Mouse (Mus musculus) adrenal gland, postnatal 36 days (tissue): ENCODE data around the gene Abi3bp. TPM values are rescaled to one million over a fixed set of nuclear protein-coding genes. Genes with fewer than 3 reads are reported as not detected.

Experiments
- DNase-seq, 2 experiments: peaks; one replicate each; pipeline ENCODE4 v3.0.0; 2021; ENCODE audit warnings: mixed read lengths in 1 of 2
- long read RNA-seq, 2 experiments: library from polyadenylated mRNA; stranded (forward); transcript quantifications; one replicate each; pipeline ENCODE4 v2.0.0; 2021; ENCODE audit warnings: borderline sequencing depth in 2 of 2
- total RNA-seq, 2 experiments: library from RNA; stranded (reverse); gene quantifications; 2 replicates each; pipeline ENCODE4 v1.2.3; 2021

The Abi3bp gene
- 1 to 10 TPM; 6.6 to 8.9 TPM for total RNA-seq
- long read RNA-seq, experiment 1, partial matches to known transcripts = 0 of 1 reads
- long read RNA-seq, experiment 1, other reads (novel, unspliced or antisense) = 1 of 1 reads
- long read RNA-seq, experiment 2, partial matches to known transcripts = 0 of 1 reads
- long read RNA-seq, experiment 2, other reads (novel, unspliced or antisense) = 1 of 1 reads

- peak; percentile 52 to 60 for DNase-seq
Measured at GRCm38 (mm10) chr16:56477677-56478574, at the start of gene Abi3bp. Gene Abi3bp (plus strand): TSS chr16:56477878.

- no peak for DNase-seq
Measured at GRCm38 (mm10) chr16:56435293-56436185, 42.1 kb upstream of the Abi3bp start.

GRCm38 (mm10) chr16:56440243-56440642 lies 37.4 kb upstream of the Abi3bp start:
- DNase-seq = no peak

DNA sequence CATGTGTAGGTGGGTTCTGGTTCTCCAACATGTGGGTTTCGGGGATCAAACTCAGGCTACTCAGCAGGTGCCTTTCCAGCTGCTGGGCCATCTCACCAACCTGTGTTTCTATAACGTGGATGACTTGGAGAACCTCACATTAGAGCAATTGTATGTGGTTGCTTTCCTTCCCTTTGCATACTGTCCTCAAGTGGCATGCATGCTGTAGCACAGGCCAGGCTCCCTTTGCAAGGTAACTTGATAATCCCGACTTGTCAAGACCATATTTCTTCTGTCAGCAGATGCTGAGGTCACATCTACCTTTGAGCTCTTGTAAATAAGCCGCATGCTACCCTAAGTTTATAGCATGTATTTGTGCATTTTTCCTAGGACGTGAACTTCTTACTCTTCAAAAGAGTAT lies 36.6 kb upstream of the Abi3bp start:
- DNase-seq = no peak

DNA sequence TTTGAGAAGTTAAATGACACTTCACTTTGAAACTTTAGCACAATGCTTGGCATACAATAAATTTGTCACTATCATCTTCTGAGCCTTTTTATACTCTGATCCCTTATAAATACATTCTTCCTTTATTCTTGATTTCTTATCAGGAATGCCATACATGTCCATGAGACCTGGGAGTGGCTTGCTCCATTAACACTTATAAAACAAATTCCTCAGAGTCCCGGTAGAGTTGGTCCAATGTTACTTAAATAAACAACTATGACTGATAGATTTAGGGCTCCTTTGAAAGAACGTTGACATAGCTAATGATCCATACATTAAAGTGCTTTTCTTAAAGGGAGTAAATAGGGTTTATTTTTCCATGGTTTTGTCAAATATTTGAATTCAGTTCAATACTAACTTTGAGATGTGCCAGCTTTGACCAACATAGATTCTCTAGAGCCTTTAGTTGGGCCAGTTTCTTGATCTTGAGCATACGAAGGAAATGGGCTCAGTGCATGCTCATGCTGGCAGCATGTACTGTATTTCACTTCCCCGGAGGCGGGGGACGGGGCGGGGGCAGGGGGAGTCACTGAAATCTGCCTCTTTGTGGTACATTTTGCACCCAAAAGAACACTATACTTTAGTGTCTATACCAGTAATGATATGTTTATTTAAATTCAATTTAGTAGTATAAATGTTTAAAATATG lies 35.9 kb upstream of the Abi3bp start:
- DNase-seq = no peak

- no peak for DNase-seq
Measured at GRCm38 (mm10) chr16:56451482-56451881, 26.2 kb upstream of the Abi3bp start.

GRCm38 (mm10) chr16:56451923-56452322 lies 25.8 kb upstream of the Abi3bp start:
- no peak for DNase-seq

DNA sequence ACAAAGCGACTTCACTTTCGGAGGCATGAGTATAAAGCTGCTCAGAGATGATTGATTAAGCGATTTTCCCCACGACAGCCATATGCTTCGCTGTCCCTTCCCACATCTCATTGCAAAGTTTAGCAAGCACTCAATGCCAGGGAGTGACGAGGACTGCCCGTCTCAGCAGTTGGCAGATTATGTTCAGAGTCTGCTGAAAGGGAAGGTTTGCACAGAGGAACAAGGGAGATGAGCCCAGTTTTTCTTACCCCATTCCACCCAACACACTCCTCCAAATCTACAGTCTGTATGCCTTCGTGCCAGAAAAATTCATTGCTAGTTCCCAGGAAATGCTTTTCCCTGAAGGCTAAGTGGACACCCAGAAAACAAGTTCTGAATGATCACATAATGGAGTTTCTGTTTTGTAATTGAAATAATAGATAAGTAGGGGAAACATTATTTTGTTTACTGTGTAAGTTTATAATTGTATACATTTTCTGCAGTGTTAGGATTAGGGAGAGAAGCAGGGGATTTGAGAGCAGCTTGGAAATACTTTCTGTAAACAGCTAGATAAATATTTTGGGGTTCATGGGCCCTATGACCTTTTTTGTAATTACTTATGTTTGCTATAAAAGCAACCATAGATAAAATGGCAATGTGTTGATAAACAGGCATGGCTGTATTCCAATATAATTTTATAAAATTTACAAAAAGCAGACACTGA lies 19.5 kb upstream of the Abi3bp start:
- no peak for DNase-seq

DNA sequence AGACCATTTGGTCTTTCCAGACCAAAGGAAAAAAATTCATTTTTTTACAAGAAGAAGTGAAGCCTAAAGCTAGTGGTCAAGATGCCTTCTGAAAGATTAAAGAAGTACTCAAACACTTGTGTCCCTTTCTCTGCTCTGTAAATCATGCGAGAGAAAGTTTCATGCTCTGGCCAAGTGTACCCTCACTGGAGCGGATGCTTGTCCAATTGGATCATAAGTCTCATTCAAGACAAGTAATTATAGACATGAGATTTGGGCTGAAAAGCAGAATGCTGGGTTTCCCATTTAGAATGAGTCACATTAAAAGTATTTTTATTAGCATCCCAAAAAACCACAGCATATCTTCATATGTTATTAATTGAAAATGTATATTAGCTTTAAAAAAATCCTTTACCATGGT lies 4.5 kb upstream of the Abi3bp start:
- DNase-seq = no peak

DNA sequence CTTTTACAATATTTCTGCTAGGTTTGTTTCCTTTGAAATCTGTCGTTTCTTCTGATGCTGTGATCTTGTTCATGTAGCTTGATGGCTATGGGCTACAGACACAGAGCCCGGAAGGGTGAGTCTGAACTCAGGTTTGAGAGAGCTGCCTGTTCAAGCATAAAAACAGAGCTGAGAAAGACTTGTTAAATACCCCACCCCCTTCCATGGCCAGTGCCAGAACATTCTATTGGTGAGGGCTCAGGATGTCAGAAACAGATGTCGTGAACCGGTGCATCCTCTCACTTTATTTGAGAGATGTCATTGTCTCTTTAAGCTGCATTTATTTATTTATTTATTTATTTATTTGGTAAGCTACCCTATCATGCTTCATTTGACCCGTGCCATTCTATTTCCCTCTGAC lies 2.0 kb upstream of the Abi3bp start:
- no peak for DNase-seq

DNA sequence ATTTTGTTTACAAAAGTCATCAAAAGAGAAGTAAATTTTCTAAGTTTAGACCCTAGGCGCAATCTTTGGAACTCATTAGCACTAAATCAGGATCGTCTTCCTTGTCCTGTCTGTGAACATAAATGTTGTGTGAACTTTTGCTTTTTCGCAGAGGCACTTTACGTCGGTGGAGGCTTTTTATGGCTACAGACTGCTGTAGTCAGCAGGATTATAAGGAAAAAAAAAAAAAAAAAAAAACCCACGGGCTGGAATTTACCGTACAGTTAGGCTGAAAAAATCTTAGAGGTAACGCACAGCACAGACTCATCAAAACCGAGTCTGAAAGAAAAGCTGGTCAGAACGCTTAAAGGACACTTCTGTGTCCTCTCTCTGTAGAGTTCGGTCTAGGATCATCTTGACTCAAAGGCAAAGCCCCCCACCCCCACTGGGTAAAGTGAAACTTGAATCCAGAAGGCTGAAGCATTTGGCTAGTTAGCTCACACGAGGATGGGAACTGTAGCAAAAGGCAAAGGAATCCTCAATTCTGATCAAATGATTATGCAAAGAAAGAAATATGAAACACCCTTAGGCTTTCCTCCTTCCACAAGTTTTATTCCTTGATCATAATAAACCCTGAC lies 1.0 kb downstream of the Abi3bp start:
- peak; percentile 28 to 45 for DNase-seq

DNA sequence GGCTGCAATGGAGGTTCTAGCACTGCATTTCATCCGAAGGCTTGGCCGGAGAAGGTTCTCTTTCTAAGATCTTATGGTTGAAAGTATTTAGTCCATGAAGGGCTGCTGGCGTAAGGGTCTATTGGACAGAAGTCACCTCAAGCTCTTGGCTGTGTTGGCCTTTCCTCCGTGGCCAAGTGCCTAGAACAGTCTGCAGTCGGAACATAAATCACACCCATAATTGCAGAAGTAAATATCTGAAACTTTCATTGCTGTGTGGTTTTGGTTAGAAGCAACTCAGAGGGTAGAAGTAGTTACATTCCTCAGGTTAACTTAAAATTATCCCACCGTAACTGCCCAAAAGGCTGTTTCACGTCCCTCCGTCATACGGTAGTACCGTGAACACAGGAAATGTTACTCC lies 5.8 kb downstream of the Abi3bp start:
- DNase-seq = no peak

DNA sequence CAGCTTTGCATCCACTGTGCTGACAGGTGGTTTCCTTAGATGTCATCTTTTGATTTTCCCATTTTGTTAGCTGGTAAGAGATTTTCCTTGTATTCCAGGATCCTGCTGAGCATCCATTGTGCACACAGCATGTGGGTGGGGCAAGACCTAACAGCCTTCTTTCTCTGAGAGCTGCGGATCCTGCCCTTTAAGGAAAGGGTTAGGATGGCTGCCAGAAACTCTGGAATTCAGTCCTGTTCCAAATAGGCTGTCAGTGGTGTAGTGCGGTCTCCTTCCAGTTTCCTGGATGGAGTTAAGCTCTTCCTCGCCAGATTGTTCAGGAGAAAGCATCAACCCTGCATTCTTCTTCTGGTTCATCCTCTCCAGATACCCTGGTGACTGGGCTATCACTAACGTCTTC lies 8.8 kb downstream of the Abi3bp start:
- DNase-seq = peak in 1 of 2 experiments; percentile 34

GRCm38 (mm10) chr16:56490861-56491260 lies 13.2 kb downstream of the Abi3bp start:
- DNase-seq = no peak

DNA sequence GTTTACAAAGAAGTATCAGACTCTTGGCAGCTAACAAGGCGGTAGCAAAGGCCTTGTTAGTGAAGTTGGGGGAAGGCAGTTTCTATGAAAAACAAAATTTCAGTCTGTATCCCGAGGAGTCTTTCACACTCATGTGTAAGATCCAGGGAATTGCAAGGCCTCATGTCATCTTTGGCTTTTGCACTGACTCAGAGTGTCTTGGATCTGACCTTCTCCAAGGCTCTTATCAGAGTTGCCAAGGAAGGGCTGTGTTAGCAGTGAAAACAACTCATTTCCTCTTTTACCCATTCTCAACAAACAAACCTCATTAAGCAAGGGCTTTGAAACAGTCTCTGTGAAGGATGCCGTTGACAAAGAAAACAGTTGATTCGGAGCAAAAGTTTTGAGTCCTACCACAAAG lies 17.6 kb downstream of the Abi3bp start:
- DNase-seq = no peak

DNA sequence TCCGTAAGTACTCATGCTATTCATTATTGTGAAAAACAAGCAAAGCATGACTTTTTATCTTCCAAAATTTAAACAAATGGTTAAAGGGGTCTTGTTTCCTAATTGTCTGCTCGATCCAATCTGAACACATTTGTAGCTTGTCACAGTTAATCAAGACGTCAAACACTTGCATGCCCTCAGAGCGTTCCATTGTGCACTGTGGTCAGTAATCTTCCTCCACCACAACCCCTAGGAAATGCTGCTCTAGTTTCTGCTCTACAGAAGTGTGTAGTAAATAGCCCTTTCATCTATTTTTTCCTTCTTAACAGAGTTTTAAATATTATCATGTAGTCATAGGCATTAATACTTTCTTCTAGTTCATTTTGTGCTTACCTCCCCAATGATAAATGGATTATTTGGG lies 19.1 kb downstream of the Abi3bp start:
- DNase-seq = no peak

DNA sequence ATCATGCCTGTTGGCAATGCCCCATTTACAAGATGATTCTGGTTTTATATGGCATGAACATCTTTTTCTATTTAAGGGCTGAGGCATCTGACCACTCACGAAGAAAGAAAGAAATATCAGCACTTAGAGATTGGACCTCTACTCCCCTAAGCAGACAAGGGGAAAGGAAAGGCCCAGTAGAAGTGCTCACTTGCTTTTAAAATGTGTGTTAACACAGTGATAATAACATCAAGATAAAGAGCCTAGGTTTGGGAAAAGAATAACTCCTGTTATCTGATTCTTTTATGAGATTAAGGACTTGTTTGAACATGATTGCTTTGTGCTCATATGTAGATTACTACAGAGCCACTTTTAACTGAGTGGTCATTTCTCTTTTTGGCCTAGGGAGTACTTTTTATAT lies 21.0 kb downstream of the Abi3bp start:
- no peak for DNase-seq

- no peak for DNase-seq
Measured at GRCm38 (mm10) chr16:56500441-56500840, 22.8 kb downstream of the Abi3bp start.

GRCm38 (mm10) chr16:56501101-56501500 lies 23.4 kb downstream of the Abi3bp start:
- DNase-seq = no peak

- peak; percentile 18 to 57 for DNase-seq
Measured at GRCm38 (mm10) chr16:56501513-56501912, 23.8 kb downstream of the Abi3bp start.

GRCm38 (mm10) chr16:56502134-56502533 lies 24.5 kb downstream of the Abi3bp start:
- DNase-seq = peak; percentile 46 to 48
